Mouse (Mus musculus): ENCODE measurements at regions not wholly inside any gene's neighbourhood (a gene's known extent, or its start where the extent isn't known, plus 50 kb on each side); places are given as distances from the start of the nearest gene placed in this dataset.

- TF ChIP-seq USF1 (IDR thresholded peaks at IDR 0.05; ENCODE audit: low read depth, low read length) (no peak), GABPA (IDR thresholded peaks at IDR 0.05; ENCODE audit: low read depth, low read length) (no peak), POLR2AphosphoS2 (IDR thresholded peaks at IDR 0.05; ENCODE audit: low read length) (no peak), RCOR1 (IDR thresholded peaks at IDR 0.05; ENCODE audit: low read depth, low read length) (no peak)
Observed at GRCm38 (mm10) chr8:8530540-8530939, 130.5 kb downstream of the Efnb2 start (continued).

GRCm38 (mm10) chr8:8521532-8521931 lies 139.5 kb downstream of the Efnb2 start:
- H3K9me3 ChIP-seq (replicated peaks; ENCODE audit: insufficient read depth, low read length), result no peaks in the 10 kb centered on the region
- no peaks in the 10 kb centered on the region for H3K36me3 ChIP-seq (ENCODE audit: control insufficient read depth in 1 of 2, insufficient read depth in 2 of 2, low read length in 2 of 2)
- no peak overlapping the region for H3K4me3 ChIP-seq (ENCODE audit: control insufficient read depth in 1 of 2, insufficient read depth in 1 of 2, low read depth in 2 of 2, low read length in 2 of 2)
- no peaks in the 10 kb centered on the region for H3K79me2 ChIP-seq (ENCODE audit: control insufficient read depth, insufficient read depth, low read length, poor library complexity)
- DNase-seq (ENCODE audit: low read depth, low spot score), result no peak
- no peak for TF ChIP-seq ELF1 (IDR thresholded peaks at IDR 0.05; ENCODE audit: low read depth, low read length)
- no peak for TF ChIP-seq SIN3A (IDR thresholded peaks at IDR 0.05; ENCODE audit: low read length)
- no peak for TF ChIP-seq GATA1 (IDR thresholded peaks at IDR 0.05; ENCODE audit: low read depth, low read length)
- no peak for TF ChIP-seq E2F4 (IDR thresholded peaks at IDR 0.05; ENCODE audit: borderline replicate concordance, low read depth, low read length)
- no peak for TF ChIP-seq EP300 (IDR thresholded peaks at IDR 0.05; ENCODE audit: low read depth in 1 of 2, low read length in 2 of 2)
- TF ChIP-seq CHD2 (IDR thresholded peaks at IDR 0.05; ENCODE audit: low read length), result no peak
- no peak for TF ChIP-seq POLR2A (IDR thresholded peaks at IDR 0.05; ENCODE audit: control insufficient read depth in 1 of 2, insufficient read depth in 1 of 2, low read depth in 1 of 2, low read length in 2 of 2, poor library complexity in 1 of 2)
- TF ChIP-seq ZMIZ1 (IDR thresholded peaks at IDR 0.05; ENCODE audit: low read depth, low read length), result no peak
- no peak for TF ChIP-seq NRF1 (IDR thresholded peaks at IDR 0.05; ENCODE audit: insufficient read depth, low read depth, low read length, poor library complexity, severe bottlenecking)
- no peak for TF ChIP-seq SMC3 (IDR thresholded peaks at IDR 0.05; ENCODE audit: low read depth, low read length)
- no peak for TF ChIP-seq MYB (IDR thresholded peaks at IDR 0.05; ENCODE audit: low read depth, low read length)
- TF ChIP-seq BHLHE40 (IDR thresholded peaks at IDR 0.05; ENCODE audit: borderline replicate concordance, low read depth, low read length), result no peak
- no peak for TF ChIP-seq ZC3H11A (IDR thresholded peaks at IDR 0.05; ENCODE audit: low read depth, low read length)
- TF ChIP-seq MYC (IDR thresholded peaks at IDR 0.05; ENCODE audit: low read depth, low read length), result no peak
- no peak overlapping the region for H3K9ac ChIP-seq (ENCODE audit: control insufficient read depth, low read depth, low read length, poor library complexity, severe bottlenecking)
- no peak overlapping the region for H3K27ac ChIP-seq (ENCODE audit: control insufficient read depth, low read depth, low read length)
- no peaks in the 10 kb centered on the region for H3K27me3 ChIP-seq (ENCODE audit: control insufficient read depth in 1 of 2, insufficient read depth in 2 of 2, low read length in 2 of 2)
- H3K4me1 ChIP-seq (ENCODE audit: control insufficient read depth in 1 of 2, insufficient read depth in 2 of 2, low read length in 2 of 2), result no peaks in the 10 kb centered on the region

- Histone ChIP-seq H3K27me3 (ENCODE audit: control insufficient read depth in 1 of 2, insufficient read depth in 2 of 2, low read length in 2 of 2) (no peaks in the 10 kb centered on the region), H3K4me1 (ENCODE audit: control insufficient read depth in 1 of 2, insufficient read depth in 2 of 2, low read length in 2 of 2) (no peaks in the 10 kb centered on the region), H3K9me3 (replicated peaks; ENCODE audit: insufficient read depth, low read length) (no peaks in the 10 kb centered on the region), H3K4me3 (ENCODE audit: control insufficient read depth in 1 of 2, insufficient read depth in 1 of 2, low read depth in 2 of 2, low read length in 2 of 2) (no peak overlapping the region), H3K36me3 (ENCODE audit: control insufficient read depth in 1 of 2, insufficient read depth in 2 of 2, low read length in 2 of 2) (no peaks in the 10 kb centered on the region), H3K9ac (ENCODE audit: control insufficient read depth, low read depth, low read length, poor library complexity, severe bottlenecking) (no peak overlapping the region), H3K27ac (ENCODE audit: control insufficient read depth, low read depth, low read length) (no peak overlapping the region), H3K79me2 (ENCODE audit: control insufficient read depth, insufficient read depth, low read length, poor library complexity) (no peaks in the 10 kb centered on the region)
- DNase-seq (ENCODE audit: low read depth, low spot score), result no peak
- no peak for TF ChIP-seq MYC (IDR thresholded peaks at IDR 0.05; ENCODE audit: low read depth, low read length)
Observed at GRCm38 (mm10) chr8:8519772-8520191, 141.3 kb downstream of the Efnb2 start.
